Mouse (Mus musculus): Measurements from ENCODE around the gene Ispd.

DNA sequence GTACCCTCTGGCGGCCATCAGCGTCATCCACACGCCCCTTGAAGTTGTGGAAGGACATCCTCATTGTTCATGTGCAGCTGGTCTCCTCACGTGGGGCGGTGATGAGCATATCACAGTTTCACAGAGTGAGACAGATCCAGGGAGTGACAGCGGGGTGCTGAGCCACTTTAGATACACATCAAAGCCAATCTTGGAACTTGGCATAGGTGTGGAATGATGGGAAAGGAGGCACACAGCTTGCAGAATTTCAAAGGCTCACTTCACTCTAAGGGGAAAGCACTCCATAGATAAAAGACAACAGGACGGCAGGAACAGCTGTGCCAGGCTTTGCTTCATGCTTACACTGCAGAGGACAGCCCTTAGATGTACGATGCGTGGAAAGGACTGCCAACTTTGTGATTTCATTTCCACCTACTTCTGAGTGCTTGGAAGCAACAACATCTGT is 47.4 kb upstream of the Ispd start:
- no peak for TF ChIP-seq POLR2A (IDR thresholded peaks at IDR 0.05; ENCODE audit: low read depth, low read length)
- no peak for TF ChIP-seq CTCF (conservative IDR thresholded peaks at IDR 0.05; ENCODE audit: insufficient read depth, insufficient read length, low read depth, low read length)
